Mouse (Mus musculus): Measurements from ENCODE around the gene Gm27027.

DNA sequence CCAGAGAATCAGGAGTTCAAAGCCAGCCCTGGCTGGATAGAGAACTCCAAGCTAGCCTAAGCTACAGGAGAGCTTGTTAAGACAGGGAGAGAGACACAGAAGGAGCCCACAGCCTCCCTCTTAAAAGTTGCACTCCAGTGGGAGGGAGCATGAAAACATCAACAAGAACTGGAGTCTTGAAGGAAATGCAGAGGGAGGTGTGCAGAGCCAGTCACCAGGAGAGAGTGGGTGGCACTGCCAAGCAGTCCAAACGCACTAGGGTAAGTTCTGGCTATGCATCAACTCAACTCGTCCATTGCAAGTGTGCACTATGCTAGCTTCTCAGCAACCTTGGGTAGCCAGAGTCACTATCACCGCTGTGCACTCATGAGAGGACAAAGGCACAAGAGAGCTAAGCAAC lies 37.9 kb downstream of the Gm27027 start:
- TF ChIP-seq GATA1 (IDR thresholded peaks at IDR 0.05; ENCODE audit: low read length): no peak
- TF ChIP-seq TAL1 (IDR thresholded peaks at IDR 0.05; ENCODE audit: low read length): no peak

Data from erythroblast, embryonic 14.5 days (primary cell).